Mouse (Mus musculus) hindbrain, postnatal 0 days (tissue): ENCODE data around the gene Bicc1. TPM values are rescaled to one million over a fixed set of nuclear protein-coding genes. Genes with fewer than 3 reads are reported as not detected.

Experiments used
- ATAC-seq: fragments of 200-750 bp; cut with Nextera tagmentation; 2 replicates; pipeline ENCODE4 v1.8.0; 2017; ENCODE audit warnings: mild to moderate bottlenecking, moderate TSS enrichment, moderate library complexity
- DNase-seq: peaks from one replicate; pipeline ENCODE4 v3.0.0-alpha.2; 2015; ENCODE audit warnings: low spot score
- H3K27ac ChIP-seq: fragments of 300-500 bp; sonication (generic); 2 replicates; pipeline ENCODE4 v1.5.1; 2014; ENCODE audit warnings: mild to moderate bottlenecking
- H3K27me3 ChIP-seq: fragments of 300-500 bp; sonication (generic); 2 replicates; pipeline ENCODE4 v1.6.1; 2014; ENCODE audit warnings: low read length, mixed read lengths; ENCODE audit not compliant: insufficient read depth
- H3K36me3 ChIP-seq: fragments of 300-500 bp; sonication (generic); 2 replicates; pipeline ENCODE4 v1.6.1; 2014; ENCODE audit warnings: low read length, mixed read lengths; ENCODE audit not compliant: insufficient read depth
- H3K4me1 ChIP-seq: fragments of 300-500 bp; sonication (generic); 2 replicates; pipeline ENCODE4 v1.6.1; 2014; ENCODE audit warnings: antibody characterized with exemption, low read length, mixed read lengths; ENCODE audit not compliant: insufficient read depth
- H3K4me2 ChIP-seq: fragments of 300-500 bp; sonication (generic); 2 replicates; pipeline ENCODE4 v1.6.1; 2014; ENCODE audit warnings: low read depth, mild to moderate bottlenecking, low read length, moderate library complexity, mixed read lengths
- H3K4me3 ChIP-seq: fragments of 300-500 bp; sonication (generic); 2 replicates; pipeline ENCODE4 v1.5.1; 2014; ENCODE audit warnings: low read length
- H3K9ac ChIP-seq: fragments of 300-500 bp; sonication (generic); replicated peaks from 2 replicates; pipeline ENCODE4 v1.6.1; 2014; ENCODE audit warnings: mild to moderate bottlenecking, low read length, moderate library complexity, mixed read lengths
- H3K9me3 ChIP-seq: fragments of 300-500 bp; sonication (generic); 2 replicates; pipeline ENCODE4 v1.6.1; 2016; ENCODE audit warnings: low read length, mixed read lengths
- CTCF ChIP-seq: IDR thresholded peaks from 2 replicates; pipeline ENCODE4 v1.5.1; 2016; ENCODE audit warnings: antibody characterized with exemption, control low read depth, low read depth
- WGBS: fragments of 180-500 bp; shearing (Covaris S2); extraction: QIAGEN DNeasy Blood & Tissue Kit; methylation state at CpG from one replicate; pipeline ENCODE4 v1.1.7; 2014; 5-methylcytosine and 5-hydroxymethylcytosine counted together
- polyA plus RNA-seq: library from polyadenylated mRNA; unstranded; fragments of >200 nt; fragmentation: Nextera tagmentation; extraction: Ambion mirVana; gene quantifications from 2 replicates; pipeline ENCODE4 v1.2.1, GENCODE M21; 2015
- total RNA-seq: library from RNA; depleted of rRNA; stranded (reverse); fragments of >200 nt; gene quantifications from 2 replicates; pipeline ENCODE4 v1.2.3, GENCODE M21; 2014

Bicc1 gene
- total and polyA plus RNA-seq, 2 experiments from 2014 or later = 5.1 to 6.5 TPM

DNA sequence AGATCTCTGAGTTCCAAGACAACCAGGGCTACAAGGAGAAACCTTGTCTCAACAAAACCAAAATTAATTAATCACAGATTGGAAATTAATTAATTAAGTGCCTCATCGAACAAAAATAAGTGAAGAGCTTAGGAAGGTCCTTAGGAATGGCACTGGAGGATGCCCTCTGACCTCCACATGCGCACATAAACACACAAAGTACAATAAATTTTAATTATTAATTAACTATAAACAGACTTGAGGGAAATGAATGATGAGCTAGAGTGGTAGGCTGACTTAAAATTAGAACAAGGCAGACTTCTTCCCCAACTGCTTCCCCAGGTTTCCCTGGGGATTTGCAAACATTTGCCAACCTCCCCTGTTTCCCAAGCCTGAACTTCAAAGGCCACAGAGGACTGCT is 21.6 kb upstream of the Bicc1 start:
- Histone ChIP-seq H3K4me1 (no peaks in the 10 kb centered on the region), H3K27ac (no peak overlapping the region), H3K4me3 (no peak overlapping the region), H3K4me2 (no peak overlapping the region), H3K9me3 (0 out of 2 replicates have a peak, but pooled peaks cover 2% of the 10 kb centered on the region), H3K36me3 (no peaks in the 10 kb centered on the region), H3K27me3 (no peaks in the 10 kb centered on the region), H3K9ac (no peak overlapping the region)
- TF ChIP-seq CTCF = no peak
- DNase-seq (no peak), ATAC-seq (no peak)
- 75% methylated on average over 2 of the region's 2 CpGs for WGBS

DNA sequence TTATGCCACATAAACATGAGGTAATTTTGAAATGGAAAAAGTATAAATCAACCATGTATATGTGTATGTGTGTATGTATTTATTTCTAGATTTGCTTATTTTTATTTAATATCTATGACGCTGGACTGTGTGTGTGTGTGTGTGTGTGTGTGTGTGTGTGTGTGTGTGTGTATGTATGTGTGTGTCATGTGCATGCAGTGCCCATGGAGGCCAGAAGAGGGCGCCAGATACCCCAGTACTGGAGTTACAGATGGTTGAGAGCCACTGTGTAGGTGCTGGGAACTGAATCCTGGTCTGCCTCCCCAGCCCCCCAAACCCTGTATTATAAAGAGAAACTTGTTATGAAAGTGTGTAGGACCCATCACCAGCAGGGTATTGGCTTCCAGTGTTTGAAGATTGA is 20.6 kb upstream of the Bicc1 start:
- DNase-seq (no peak), ATAC-seq (no peak)
- TF ChIP-seq CTCF = 0 out of 2 replicates have a peak, but pooled peaks have one; percentile 24
- no peak overlapping the region for H3K4me3 ChIP-seq
- H3K9me3 ChIP-seq = 0 out of 2 replicates have a peak, but pooled peaks cover 2% of the 10 kb centered on the region
- no peak overlapping the region for H3K9ac ChIP-seq
- H3K4me2 ChIP-seq = no peak overlapping the region
- no peaks in the 10 kb centered on the region for H3K4me1 ChIP-seq
- no peak overlapping the region for H3K27ac ChIP-seq
- H3K36me3 ChIP-seq = no peaks in the 10 kb centered on the region
- H3K27me3 ChIP-seq = no peaks in the 10 kb centered on the region
- WGBS = 85% methylated on average over 2 of the region's 2 CpGs

DNA sequence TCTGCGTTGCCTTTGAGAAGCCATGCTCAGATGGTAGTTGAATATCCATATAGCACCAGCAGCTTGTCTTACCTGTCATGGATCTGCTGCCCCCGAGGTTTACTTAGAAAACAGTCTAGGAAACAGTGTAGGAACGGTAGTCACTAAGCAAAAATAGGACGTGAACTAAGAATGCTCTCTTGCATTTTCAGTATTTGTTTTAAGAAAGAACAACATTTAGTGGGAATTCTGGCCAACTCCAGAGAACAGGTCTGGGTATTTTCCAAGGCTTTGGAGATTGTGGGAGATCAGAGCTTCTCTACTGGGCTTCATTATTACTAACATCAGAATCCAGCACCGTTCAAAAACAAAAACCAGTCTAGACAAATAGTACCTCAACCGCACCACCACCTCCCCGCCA is 17.7 kb upstream of the Bicc1 start:
- DNase-seq (no peak), ATAC-seq (no peak)
- Histone ChIP-seq H3K27me3 (no peaks in the 10 kb centered on the region), H3K4me3 (no peak overlapping the region), H3K4me1 (no peaks in the 10 kb centered on the region), H3K9me3 (0 out of 2 replicates have a peak, but pooled peaks cover 2% of the 10 kb centered on the region), H3K9ac (no peak overlapping the region), H3K36me3 (no peaks in the 10 kb centered on the region), H3K27ac (no peak overlapping the region), H3K4me2 (no peak overlapping the region)
- no peak for TF ChIP-seq CTCF
- 88% methylated on average over 7 of the region's 7 CpGs for WGBS

DNA sequence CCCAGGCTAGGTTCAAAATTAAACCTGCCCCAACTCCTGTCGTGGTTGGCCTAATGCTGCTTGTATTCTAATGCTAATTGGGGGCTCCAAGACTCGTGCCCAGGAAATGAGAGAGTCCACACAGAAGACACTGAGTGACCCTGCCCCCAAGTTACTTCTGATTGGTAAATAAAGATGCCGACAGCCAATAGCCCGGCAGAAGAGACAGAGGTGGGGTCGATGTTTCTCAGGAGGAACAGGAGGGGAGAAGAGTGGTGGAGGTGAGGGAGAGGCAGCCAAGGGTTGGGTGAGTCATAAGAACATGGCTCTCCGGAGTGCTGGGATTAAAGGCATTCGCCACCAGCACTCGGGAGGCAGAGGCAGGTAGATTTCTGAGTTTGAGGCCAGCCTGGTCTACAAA is 16.8 kb upstream of the Bicc1 start:
- no peak for TF ChIP-seq CTCF
- no peak overlapping the region for H3K4me2 ChIP-seq
- ATAC-seq (no peak), DNase-seq (no peak)
- no peak overlapping the region for H3K27ac ChIP-seq
- no peak overlapping the region for H3K9ac ChIP-seq
- H3K36me3 ChIP-seq = no peaks in the 10 kb centered on the region
- no peaks in the 10 kb centered on the region for H3K4me1 ChIP-seq
- 0 out of 2 replicates have a peak, but pooled peaks cover 2% of the 10 kb centered on the region for H3K9me3 ChIP-seq
- WGBS = 69% methylated on average over 8 of the region's 8 CpGs
- no peaks in the 10 kb centered on the region for H3K27me3 ChIP-seq
- no peak overlapping the region for H3K4me3 ChIP-seq

DNA sequence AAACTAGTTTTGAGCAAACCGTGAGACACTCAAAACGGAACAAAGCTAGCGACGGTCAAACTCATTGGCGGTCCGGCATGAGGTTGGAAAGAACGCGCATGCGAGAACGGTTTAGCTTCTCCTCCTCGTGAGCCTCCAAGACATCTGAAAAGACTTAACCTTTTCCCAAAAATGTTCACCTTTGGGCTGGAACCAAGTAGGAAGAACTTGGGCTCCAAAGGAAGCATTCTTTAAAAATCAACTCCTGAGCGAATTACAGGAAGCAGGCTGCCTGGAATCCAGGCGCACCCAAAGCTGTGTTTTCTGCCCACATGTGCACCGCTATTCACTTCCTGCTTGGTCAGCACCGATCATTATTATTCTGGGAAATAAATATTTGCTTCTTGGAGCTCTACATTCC is 15.8 kb upstream of the Bicc1 start:
- 0 out of 2 replicates have a peak, but pooled peaks cover 2% of the 10 kb centered on the region for H3K9me3 ChIP-seq
- no peaks in the 10 kb centered on the region for H3K4me1 ChIP-seq
- DNase-seq (no peak), ATAC-seq (no peak)
- H3K4me3 ChIP-seq = no peak overlapping the region
- H3K27ac ChIP-seq = no peak overlapping the region
- no peaks in the 10 kb centered on the region for H3K27me3 ChIP-seq
- TF ChIP-seq CTCF = no peak
- no peak overlapping the region for H3K4me2 ChIP-seq
- H3K36me3 ChIP-seq = no peaks in the 10 kb centered on the region
- 96% methylated on average over 15 of the region's 15 CpGs for WGBS
- no peak overlapping the region for H3K9ac ChIP-seq

DNA sequence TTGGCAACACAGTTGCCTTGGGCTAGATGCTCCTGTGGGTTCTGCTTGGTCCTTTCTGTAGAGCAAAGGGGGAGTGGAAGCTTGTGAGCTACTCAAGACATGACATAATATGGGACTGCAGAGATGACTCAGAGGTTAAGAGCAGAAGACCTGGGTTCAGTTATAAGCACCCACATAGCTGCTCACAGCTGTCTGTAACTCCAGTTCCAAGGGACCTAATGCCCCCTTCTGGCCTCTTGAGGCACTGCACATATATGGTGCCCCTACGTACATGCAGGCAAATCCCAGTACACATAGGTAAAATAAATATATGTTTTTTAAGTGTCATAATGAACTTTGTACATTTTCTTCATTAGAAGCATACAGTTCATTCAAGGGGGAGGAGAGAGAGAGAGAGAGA is 11.9 kb upstream of the Bicc1 start:
- Histone ChIP-seq H3K4me1 (no peaks in the 10 kb centered on the region), H3K27ac (no peak overlapping the region), H3K27me3 (no peaks in the 10 kb centered on the region), H3K4me3 (no peak overlapping the region), H3K4me2 (no peak overlapping the region), H3K36me3 (no peaks in the 10 kb centered on the region), H3K9ac (no peak overlapping the region), H3K9me3 (no peaks in the 10 kb centered on the region)
- TF ChIP-seq CTCF = peak; percentile 16; the same call in 1 of the 2 replicates
- ATAC-seq (no peak), DNase-seq (no peak)
- 100% methylated on average over 1 of the region's 1 CpGs for WGBS

DNA sequence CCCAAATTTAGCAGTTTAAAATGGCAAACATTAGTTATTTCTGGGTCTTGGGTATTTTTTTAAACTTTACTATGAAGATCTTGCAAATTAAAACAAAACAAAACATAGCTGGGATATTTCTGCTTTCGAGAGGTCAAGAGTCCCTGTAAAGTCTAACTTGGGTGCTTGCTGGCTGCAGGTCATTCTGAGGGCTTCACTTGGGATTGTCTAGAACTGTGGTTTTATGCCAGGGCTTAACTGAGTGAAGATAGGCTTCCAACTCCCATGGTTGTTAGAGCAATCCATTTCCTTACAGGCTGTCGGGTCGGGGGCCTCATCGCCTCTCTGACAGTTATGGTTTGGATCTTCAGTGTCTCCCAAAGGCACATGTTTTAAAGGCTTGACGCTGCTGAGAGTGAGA is 11.3 kb upstream of the Bicc1 start:
- H3K9ac ChIP-seq = no peak overlapping the region
- DNase-seq (no peak), ATAC-seq (no peak)
- no peak overlapping the region for H3K27ac ChIP-seq
- no peak for TF ChIP-seq CTCF
- H3K9me3 ChIP-seq = no peaks in the 10 kb centered on the region
- H3K36me3 ChIP-seq = no peaks in the 10 kb centered on the region
- H3K27me3 ChIP-seq = no peaks in the 10 kb centered on the region
- H3K4me1 ChIP-seq = no peaks in the 10 kb centered on the region
- no peak overlapping the region for H3K4me3 ChIP-seq
- no peak overlapping the region for H3K4me2 ChIP-seq
- 91% methylated on average over 5 of the region's 5 CpGs for WGBS
